Mouse (Mus musculus): Measurements from ENCODE around the gene Tac4.

Tac4 gene

DNA sequence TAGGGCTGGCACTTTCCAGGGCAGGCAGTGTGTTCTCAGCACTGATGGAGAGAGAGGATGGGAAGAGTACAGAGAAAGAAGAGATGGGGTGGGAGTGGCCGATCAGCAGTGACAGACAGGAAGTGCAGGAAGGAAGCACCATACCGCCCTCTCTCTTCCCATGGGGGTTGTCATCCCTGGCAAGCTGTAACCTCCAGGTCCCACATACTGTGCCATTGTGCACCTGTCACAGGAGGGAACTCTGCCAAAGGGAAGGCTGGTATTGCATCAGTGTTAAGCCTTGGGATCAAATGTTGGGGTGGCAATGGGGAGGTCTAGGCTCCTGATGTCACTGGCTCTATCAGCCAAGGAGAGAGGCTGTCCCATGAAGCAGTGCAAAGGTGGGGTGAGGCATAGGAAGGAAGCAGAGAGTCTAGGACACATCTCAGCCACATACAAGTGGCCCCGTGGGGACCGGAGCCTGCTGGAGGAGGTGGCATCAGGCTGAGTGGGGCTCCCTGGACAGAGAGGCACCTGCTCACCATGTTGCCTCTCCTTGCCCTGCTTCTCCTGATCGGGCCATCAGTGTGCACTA is at the start of gene Tac4:
Gene Tac4, plus strand, starts transcription at position 352 of the 574 bp plus-strand sequence.
- in situ Hi-C loops (cut with MboI, MseI): no loop called here

GRCm38 (mm10) chr11:95213607-95214006 is 47.7 kb upstream of the Tac4 start:
- in situ Hi-C loops (cut with MboI, MseI): no loop called here

- in situ Hi-C loops (cut with MboI, MseI): no loop called here
Observed at GRCm38 (mm10) chr11:95214305-95214704, 47.0 kb upstream of the Tac4 start.

GRCm38 (mm10) chr11:95216193-95216592 is 45.1 kb upstream of the Tac4 start:
- in situ Hi-C loops (cut with MboI, MseI): no loop called here

DNA sequence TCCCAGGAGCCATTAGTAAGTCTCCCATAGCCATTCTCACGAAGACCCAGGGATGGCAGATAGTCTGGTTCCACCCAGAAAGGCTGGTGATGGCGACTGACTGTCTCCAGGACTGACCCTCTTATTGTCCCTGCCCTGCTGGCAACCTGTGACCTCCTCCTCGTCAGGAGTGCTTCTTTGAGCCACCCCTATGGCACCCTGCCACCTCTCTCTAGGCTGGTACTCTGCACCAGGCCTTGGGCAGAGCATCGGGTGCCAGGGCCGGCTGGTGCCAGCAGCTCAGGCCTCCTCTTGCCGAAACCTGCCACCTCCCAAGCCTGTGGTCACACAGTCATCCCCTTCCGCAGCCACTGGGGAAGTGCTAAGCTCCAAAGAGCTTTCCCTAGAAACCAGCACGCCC is 42.2 kb upstream of the Tac4 start:
- in situ Hi-C loops (cut with MboI, MseI): no loop called here

- in situ Hi-C loops (cut with MboI, MseI): no loop called here
Observed at GRCm38 (mm10) chr11:95223473-95223872, 37.9 kb upstream of the Tac4 start.

GRCm38 (mm10) chr11:95224124-95224893 is 37.0 kb upstream of the Tac4 start:
- in situ Hi-C loops (cut with MboI, MseI): no loop called here

GRCm38 (mm10) chr11:95225448-95225847 is 35.9 kb upstream of the Tac4 start:
- in situ Hi-C loops (cut with MboI, MseI): no loop called here

DNA sequence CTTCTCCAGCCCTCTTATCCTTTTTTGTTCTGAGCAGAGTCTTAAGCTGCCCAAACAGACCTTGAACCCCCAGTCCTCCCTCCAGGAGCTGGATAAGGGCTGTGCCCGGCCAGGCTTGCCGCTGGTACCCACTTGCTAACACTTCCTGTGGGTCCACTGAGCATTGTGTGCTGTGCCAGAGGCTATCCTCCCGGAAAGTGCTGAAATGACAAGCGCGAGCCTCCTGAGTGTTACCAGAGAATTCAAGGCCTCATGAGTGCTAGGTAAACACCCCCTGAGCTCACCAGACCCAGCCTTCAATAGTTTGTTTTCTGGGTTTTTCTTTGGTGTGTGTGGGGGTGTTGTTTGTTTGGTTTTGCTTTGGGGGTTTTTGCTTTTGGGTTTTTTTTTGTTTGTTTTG is 33.9 kb upstream of the Tac4 start:
- in situ Hi-C loops (cut with MboI, MseI): no loop called here

DNA sequence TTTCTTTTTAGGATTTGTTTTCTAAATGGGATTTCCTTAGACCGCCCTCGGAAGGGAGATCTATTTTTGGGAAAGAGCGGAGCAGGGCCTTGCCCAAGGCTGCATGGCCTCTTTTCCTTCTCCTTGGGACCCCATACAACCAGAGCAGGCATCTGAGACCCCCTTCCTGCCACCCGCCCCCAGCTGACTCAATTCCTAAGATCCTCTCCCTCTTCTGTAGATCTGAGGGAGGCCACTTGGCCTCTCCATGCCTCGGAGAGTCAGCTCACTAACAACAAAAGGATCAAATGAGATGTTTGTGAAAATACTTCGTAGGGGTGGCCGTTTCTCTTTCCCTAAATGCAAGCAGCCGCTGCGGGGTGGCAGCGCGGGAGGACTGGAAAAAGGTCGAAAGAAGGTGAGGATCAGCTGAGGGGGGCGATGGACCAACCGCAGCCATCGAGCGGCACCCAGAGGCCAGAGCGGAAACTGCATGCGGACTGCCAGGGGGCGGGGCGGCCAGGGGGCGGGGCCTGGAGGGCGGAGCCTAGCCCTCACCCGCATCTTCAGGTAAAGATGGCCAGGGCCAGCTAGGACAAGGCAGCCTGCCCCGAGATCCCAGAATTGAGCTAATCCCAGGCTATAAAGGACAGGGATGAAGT is 29.5 kb upstream of the Tac4 start:
- in situ Hi-C loops (cut with MboI, MseI): loop anchor here in 1 of 2 experiments (5.0 kb wide), 2 partner anchors 110 to 190 kb away; partner anchors contain the start of genes Dlx3 and Pdk2

- in situ Hi-C loops (cut with MboI, MseI): loop anchor here in 1 of 2 experiments (5.0 kb wide), 2 partner anchors 110 to 190 kb away; partner anchors contain the start of genes Dlx3 and Pdk2
Observed at GRCm38 (mm10) chr11:95232329-95232696, 29.0 kb upstream of the Tac4 start.

DNA sequence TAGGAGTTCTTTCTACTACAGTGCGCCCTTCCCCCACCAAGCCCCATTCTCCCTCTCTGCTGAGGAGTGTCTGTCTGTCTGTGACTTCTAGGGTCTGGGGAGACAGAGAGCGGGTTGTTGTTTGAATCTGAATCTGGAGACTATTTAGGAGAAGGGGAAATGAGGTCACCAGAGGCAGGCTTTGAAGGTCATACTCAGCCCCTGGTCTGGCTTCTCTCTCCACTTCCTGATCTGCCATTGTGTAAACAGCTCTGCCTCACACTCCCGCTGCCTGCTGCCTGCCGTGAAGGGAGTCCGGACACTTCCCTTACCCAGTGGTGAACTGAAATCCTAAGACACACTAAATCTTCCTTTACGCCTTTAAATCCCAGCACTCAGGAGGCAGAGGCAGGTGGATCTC is 22.9 kb upstream of the Tac4 start:
- in situ Hi-C loops (cut with MboI, MseI): loop anchor here in 1 of 2 experiments (5.0 kb wide), 1 partner anchor 116 kb away; the partner anchor contains the start of gene Dlx3

- in situ Hi-C loops (cut with MboI, MseI): no loop called here
Observed at GRCm38 (mm10) chr11:95242653-95243052, 18.7 kb upstream of the Tac4 start.

- in situ Hi-C loops (cut with MboI, MseI): no loop called here
Observed at GRCm38 (mm10) chr11:95245456-95245855, 15.9 kb upstream of the Tac4 start.

DNA sequence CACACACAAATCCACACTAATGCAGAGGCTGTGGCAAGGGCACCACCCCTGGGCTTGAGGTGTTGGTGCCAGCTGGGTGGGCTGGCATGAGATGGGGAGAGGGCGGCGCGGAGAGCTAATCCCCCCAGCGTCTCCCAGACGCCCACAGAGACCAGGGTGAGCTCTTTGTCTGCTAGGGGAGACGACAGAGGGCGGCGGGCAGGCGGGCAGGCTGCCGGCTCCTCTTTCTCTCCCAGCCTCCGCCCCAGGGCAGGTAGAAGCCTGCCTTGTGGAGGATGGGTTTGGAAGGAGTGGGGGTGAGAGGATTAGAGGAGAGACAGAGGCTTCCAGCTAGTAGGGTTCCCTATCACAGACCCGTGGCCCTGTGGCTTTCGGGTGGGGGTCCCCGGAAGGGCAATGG is 14.3 kb upstream of the Tac4 start:
- in situ Hi-C loops (cut with MboI, MseI): no loop called here

DNA sequence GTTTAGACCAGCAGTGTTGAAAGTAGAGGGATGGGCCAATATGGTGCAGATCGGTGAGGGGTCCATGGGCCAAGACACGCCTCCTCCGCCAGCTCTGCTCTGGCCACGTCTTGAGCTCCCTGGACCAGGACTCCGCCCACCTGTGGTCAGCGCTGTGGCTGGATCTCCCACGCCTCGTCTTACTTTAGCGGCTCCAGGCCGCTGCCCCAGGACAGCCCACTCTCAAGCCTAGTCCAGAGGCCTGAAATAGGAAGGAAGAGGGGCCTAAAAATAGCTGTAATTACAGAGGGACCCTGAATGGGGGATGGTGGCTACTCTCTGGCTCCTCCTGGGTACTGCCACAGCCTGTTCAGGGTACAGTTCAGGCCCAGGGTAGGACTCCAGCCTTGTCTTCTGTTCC is 11.2 kb upstream of the Tac4 start:
- in situ Hi-C loops (cut with MboI, MseI): no loop called here

- in situ Hi-C loops (cut with MboI, MseI): no loop called here
Observed at GRCm38 (mm10) chr11:95251295-95251694, 10.0 kb upstream of the Tac4 start.

DNA sequence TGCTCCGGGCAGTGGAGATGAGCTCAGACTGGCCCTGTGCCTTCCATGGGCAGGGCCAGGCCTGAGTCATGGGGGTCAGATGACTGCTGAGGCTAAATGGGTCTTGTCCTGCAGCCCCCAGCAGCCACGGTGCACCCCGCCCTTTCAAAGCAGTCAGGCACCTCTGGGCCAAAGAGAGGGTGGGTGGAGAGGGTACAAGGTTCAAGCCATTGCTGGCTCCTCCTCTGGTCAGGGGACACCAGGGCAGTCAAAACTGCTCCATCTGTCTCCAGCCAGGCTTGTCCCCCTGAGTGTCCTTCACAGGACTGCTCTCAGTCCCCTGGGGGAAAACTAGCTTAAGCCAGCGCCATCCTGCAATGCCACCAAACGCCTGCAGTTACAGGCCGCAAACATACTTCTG is 9.2 kb upstream of the Tac4 start:
- in situ Hi-C loops (cut with MboI, MseI): no loop called here

- in situ Hi-C loops (cut with MboI, MseI): no loop called here
Observed at GRCm38 (mm10) chr11:95254165-95254564, 7.2 kb upstream of the Tac4 start.

DNA sequence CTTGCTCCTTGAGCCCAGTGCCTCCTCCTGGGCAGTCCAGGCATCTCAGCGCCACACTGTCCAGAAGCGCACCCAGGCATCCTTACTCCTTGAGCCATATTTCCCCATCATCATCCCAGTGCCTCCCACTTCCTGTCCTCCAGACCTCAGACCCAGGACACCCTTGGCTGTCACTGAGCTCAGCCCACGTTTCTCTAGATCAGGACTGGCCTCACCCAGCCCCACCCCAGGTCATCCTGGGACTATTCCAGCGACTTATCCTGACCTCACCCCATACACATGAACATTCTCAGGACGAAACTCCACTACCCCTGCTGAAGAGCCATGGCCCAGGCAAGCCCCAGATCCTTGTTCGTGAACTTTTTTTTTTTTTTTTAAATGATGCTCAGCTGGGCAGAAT is 5.6 kb upstream of the Tac4 start:
- in situ Hi-C loops (cut with MboI, MseI): loop anchor here (5.0 kb wide), 2 partner anchors 262 to 267 kb away; no protein-coding TSS in a partner anchor

GRCm38 (mm10) chr11:95257930-95258329 is 3.4 kb upstream of the Tac4 start:
- in situ Hi-C loops (cut with MboI, MseI): loop anchor here (5.0 kb wide), 2 partner anchors 259 to 264 kb away; no protein-coding TSS in a partner anchor

GRCm38 (mm10) chr11:95258490-95258889 is 2.8 kb upstream of the Tac4 start:
- in situ Hi-C loops (cut with MboI, MseI): loop anchor here (5.0 kb wide), 2 partner anchors 259 to 264 kb away; no protein-coding TSS in a partner anchor
